Comparison of ENCODE assay signal across 8 mouse cellular contexts in genomic region chr16:91044270-91045182, GRCm38 (mm10). TPM values are rescaled to one million over a fixed set of nuclear protein-coding genes. Genes with fewer than 3 reads are reported as not detected.
DNase-seq lines count a peak whose midpoint lies in the region; ATAC-seq lines count a peak whose summit lies in the region.

TSS of gene Paxbp1 (minus strand) at chr16:91044543.

- H3K4me2 ChIP-seq in hindbrain, embryonic 14.5 days (replicated peaks), result peak within 1 kb of the TSS; percentile 73

- H3K4me3 ChIP-seq in hindbrain, embryonic 14.5 days (replicated peaks; ENCODE audit: low read length), result peak within 1 kb of the TSS; percentile 99

- H3K27me3 ChIP-seq in hindbrain, embryonic 14.5 days (ENCODE audit: control insufficient read depth, insufficient read depth, low read length), result no peaks in the 10 kb centered on the region

- H3K9ac ChIP-seq in hindbrain, embryonic 14.5 days, result peak within 1 kb of the TSS; percentile 99

- H3K9me3 ChIP-seq in hindbrain, embryonic 14.5 days (ENCODE audit: control insufficient read depth, low read length), result no peaks in the 10 kb centered on the region

- WGBS in hindbrain, embryonic 14.5 days, result 2% methylated on average over 69 of the region's 70 CpGs

- H3K4me1 ChIP-seq in hindbrain, embryonic 14.5 days (replicated peaks; ENCODE audit: control insufficient read depth, insufficient read depth, low read length), result peaks cover 17% of the 10 kb centered on the region

- peaks cover 15% of the 10 kb centered on the region; the same call in 1 of the 2 replicates for H3K36me3 ChIP-seq in hindbrain, embryonic 14.5 days (replicated peaks; ENCODE audit: control insufficient read depth, insufficient read depth)

- ATAC-seq in hindbrain, embryonic 14.5 days (ENCODE audit: low FRiP score), result peak; percentile 96

- peak within 1 kb of the TSS; percentile 95 for H3K27ac ChIP-seq in hindbrain, embryonic 14.5 days

- DNase-seq in R1 (ENCODE audit: low read depth, low spot score), result peak; percentile 98
- peak; percentile 100 for DNase-seq in cerebellum, postnatal 25 days
- DNase-seq in frontal cortex, postnatal 25 days (ENCODE audit: low spot score in 2 of 2), result peak; percentile 96 to 98
- DNase-seq in hindbrain, embryonic 14.5 days (ENCODE audit: low spot score), result peak; percentile 100
- peak; percentile 99 for DNase-seq in layer of hippocampus, postnatal 36 days
- peak; percentile 99 for DNase-seq in lung, postnatal 36 days
- DNase-seq in retina, postnatal 1 day, result peak; percentile 99
- DNase-seq in urinary bladder, adult 18-20 months (ENCODE audit: low spot score in 2 of 2), result peak; percentile 96 to 98

RNA-seq across cellular contexts. Expression of gene Paxbp1, which starts in this region (rescaled TPM):
- polyA plus RNA-seq in hindbrain, embryonic 14.5 days (2014; fragmentation: Nextera tagmentation; extraction: Ambion mirVana), result 64.7 and 71.6 TPM in 2 replicates
- total RNA-seq in layer of hippocampus, postnatal 36 days (2021), result 10 to 100 TPM; 68.1 to 77.8 TPM

Comparison
In these comparisons a context has a peak if more than half of its experiments do, and no peak if none do; other contexts are left out.
1. Peak in every context shown above with its lines: DNase-seq, ATAC-seq, H3K4me3 ChIP-seq and H3K27ac ChIP-seq.